Mouse (Mus musculus): ENCODE data around the gene Foxd2. TPM values are rescaled to one million over a fixed set of nuclear protein-coding genes. Genes with fewer than 3 reads are reported as not detected.

The Foxd2 gene
- total and polyA plus RNA-seq, 3 experiments = 0.14 to 0.17 TPM; not detected in 1

DNA sequence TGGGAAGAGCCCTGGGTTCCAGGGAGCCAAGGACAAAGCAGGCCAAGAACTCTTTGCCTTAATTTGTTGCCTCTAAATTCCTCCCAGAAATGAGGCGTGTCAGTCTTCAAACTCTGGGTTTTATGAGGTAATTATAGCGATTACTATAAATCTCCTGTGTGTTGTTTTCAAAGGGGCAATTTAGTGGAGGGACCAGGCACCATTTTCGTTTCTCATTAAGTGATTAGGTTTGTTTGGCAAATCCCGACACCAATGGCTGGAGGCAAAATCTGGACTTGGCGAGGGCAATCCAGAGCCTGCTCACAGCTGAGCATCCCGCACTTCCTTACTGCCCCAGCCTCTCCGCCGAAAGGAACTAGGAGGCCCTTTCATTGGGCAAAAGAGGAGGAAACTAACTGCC is 33.9 kb upstream of the Foxd2 start:
- in situ Hi-C loops (cut with MboI; ENCODE audit: low pct_ligation_motif_present, low pct_unique_long_range_greater_than_20kb, low sequenced_read_pairs) (no loop called here), dilution Hi-C loops (cut with MboI; ENCODE audit: extremely low pct_ligation_motif_present, extremely low pct_unique_long_range_greater_than_20kb, low sequenced_read_pairs) (no loop called here)
- H3K9me3 ChIP-seq (replicated peaks; ENCODE audit: low read length) = no peaks in the 10 kb centered on the region
- no peak overlapping the region for H3K4me3 ChIP-seq (replicated peaks in 1 of 3; ENCODE audit: low read depth in 2 of 3, low read length in 2 of 3, poor library complexity in 1 of 3)
- H3K9ac ChIP-seq (ENCODE audit: insufficient read depth, low read depth) = no peak overlapping the region
- H3K27me3 ChIP-seq (replicated peaks) = peaks cover 15% of the 10 kb centered on the region
- no peak overlapping the region for H3K4me2 ChIP-seq (ENCODE audit: insufficient read depth, low read depth, poor library complexity, severe bottlenecking)
- H3K36me3 ChIP-seq (replicated peaks in 1 of 2; ENCODE audit: control insufficient read depth in 1 of 2, insufficient read depth in 1 of 2, low read length in 1 of 2) = no peaks in the 10 kb centered on the region
- no peak for DNase-seq (ENCODE audit: extremely low read depth)
- TF ChIP-seq PAX5 (IDR thresholded peaks at IDR 0.05; ENCODE audit: low read length) (no peak), POLR2A (IDR thresholded peaks at IDR 0.05; ENCODE audit: low read depth, low read length) (no peak), MAX (IDR thresholded peaks at IDR 0.05; ENCODE audit: low read length) (no peak), TBP (conservative IDR thresholded peaks at IDR 0.05; ENCODE audit: low read depth, low read length) (no peak), ELF1 (IDR thresholded peaks at IDR 0.05; ENCODE audit: low read depth, low read length) (no peak), JUN (IDR thresholded peaks at IDR 0.05; ENCODE audit: insufficient read depth, low read depth, low read length) (no peak), TCF12 (IDR thresholded peaks at IDR 0.05; ENCODE audit: low read depth, low read length) (no peak), MEF2A (IDR thresholded peaks at IDR 0.05; ENCODE audit: borderline replicate concordance, low read depth, low read length) (no peak), MAZ (IDR thresholded peaks at IDR 0.05; ENCODE audit: low read depth, low read length) (no peak), SMC3 (IDR thresholded peaks at IDR 0.05; ENCODE audit: low read depth, low read length) (no peak), NELFE (IDR thresholded peaks at IDR 0.05; ENCODE audit: low read depth, low read length) (no peak), ZNF384 (IDR thresholded peaks at IDR 0.05; ENCODE audit: low read depth, low read length) (no peak), POLR2AphosphoS2 (IDR thresholded peaks at IDR 0.05; ENCODE audit: low read depth, low read length) (no peak), USF1 (IDR thresholded peaks at IDR 0.05; ENCODE audit: low read depth, low read length) (no peak), RAD21 (IDR thresholded peaks at IDR 0.05; ENCODE audit: low read depth, low read length) (no peak)
- H3K79me2 ChIP-seq (replicated peaks; ENCODE audit: control insufficient read depth, extremely low read depth, insufficient read depth, poor library complexity, severe bottlenecking) = no peaks in the 10 kb centered on the region
- peaks cover 0 to 5% of the 10 kb centered on the region in 2 experiments; a peak in 2 of 4 replicates for H3K4me1 ChIP-seq (ENCODE audit: control insufficient read depth in 1 of 2, insufficient read depth in 2 of 2)
- H3K27ac ChIP-seq (ENCODE audit: insufficient read depth, low read depth) = no peak overlapping the region

DNA sequence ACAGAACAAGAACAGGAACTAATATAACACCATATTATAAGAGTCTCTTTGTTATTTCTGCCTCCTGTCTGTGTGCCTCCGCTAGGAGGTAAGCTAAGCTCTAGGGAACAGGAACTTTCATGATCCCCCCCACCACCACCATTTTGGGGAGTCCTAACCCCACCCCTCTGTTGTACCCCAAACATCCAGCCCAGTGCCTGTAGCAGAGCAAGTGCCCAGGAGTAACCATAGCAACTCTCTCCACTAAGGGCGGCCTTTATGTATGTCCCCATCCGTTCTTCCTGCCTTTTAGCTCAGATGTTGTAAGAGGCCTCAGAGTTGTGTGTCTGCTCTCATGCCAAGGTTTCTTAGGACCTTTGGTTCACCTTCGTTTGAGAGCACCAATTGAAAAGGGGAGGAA is 33.4 kb upstream of the Foxd2 start:
- Histone ChIP-seq H3K9ac (ENCODE audit: insufficient read depth, low read depth) (no peak overlapping the region), H3K9me3 (replicated peaks; ENCODE audit: low read length) (no peaks in the 10 kb centered on the region), H3K4me2 (ENCODE audit: insufficient read depth, low read depth, poor library complexity, severe bottlenecking) (no peak overlapping the region), H3K79me2 (replicated peaks; ENCODE audit: control insufficient read depth, extremely low read depth, insufficient read depth, poor library complexity, severe bottlenecking) (no peaks in the 10 kb centered on the region), H3K4me3 (replicated peaks in 1 of 3; ENCODE audit: low read depth in 2 of 3, low read length in 2 of 3, poor library complexity in 1 of 3) (no peak overlapping the region), H3K36me3 (replicated peaks in 1 of 2; ENCODE audit: control insufficient read depth in 1 of 2, insufficient read depth in 1 of 2, low read length in 1 of 2) (no peaks in the 10 kb centered on the region), H3K4me1 (ENCODE audit: control insufficient read depth in 1 of 2, insufficient read depth in 2 of 2) (peaks cover 0 to 2% of the 10 kb centered on the region in 2 experiments; a peak in 2 of 4 replicates), H3K27me3 (replicated peaks) (peaks cover 15% of the 10 kb centered on the region), H3K27ac (ENCODE audit: insufficient read depth, low read depth) (no peak overlapping the region)
- in situ Hi-C loops (cut with MboI; ENCODE audit: low pct_ligation_motif_present, low pct_unique_long_range_greater_than_20kb, low sequenced_read_pairs) (no loop called here), dilution Hi-C loops (cut with MboI; ENCODE audit: extremely low pct_ligation_motif_present, extremely low pct_unique_long_range_greater_than_20kb, low sequenced_read_pairs) (no loop called here)
- TF ChIP-seq HCFC1 (IDR thresholded peaks at IDR 0.05; ENCODE audit: low read depth, low read length) = no peak
- no peak for TF ChIP-seq USF2 (conservative IDR thresholded peaks at IDR 0.05; ENCODE audit: low read depth, low read length)
- TF ChIP-seq MAZ (IDR thresholded peaks at IDR 0.05; ENCODE audit: low read depth, low read length) = no peak
- no peak for TF ChIP-seq USF1 (IDR thresholded peaks at IDR 0.05; ENCODE audit: low read depth, low read length)
- TF ChIP-seq JUND (conservative IDR thresholded peaks at IDR 0.05; ENCODE audit: low read depth, low read length) = no peak
- no peak for TF ChIP-seq MEF2A (IDR thresholded peaks at IDR 0.05; ENCODE audit: borderline replicate concordance, low read depth, low read length)
- no peak for TF ChIP-seq ETS1 (conservative IDR thresholded peaks at IDR 0.05; ENCODE audit: low read depth, low read length)
- no peak for DNase-seq (ENCODE audit: extremely low read depth)

Measured in CH12.LX (cell line).